Mouse (Mus musculus) C2C12 (cell line): Measurements from ENCODE around the gene Prrxl1. TPM values are rescaled to one million over a fixed set of nuclear protein-coding genes. Genes with fewer than 3 reads are reported as not detected.

ENCODE experiments used
- polyA plus RNA-seq: library from polyadenylated mRNA; unstranded; fragments of >200 nt; fragmentation: generic; extraction: Trizol; gene quantifications from one replicate; pipeline ENCODE4 v1.2.1, GENCODE M21; 2012; ENCODE audit warnings: missing spikeins

Prrxl1 gene
- polyA plus RNA-seq, 1 experiment: not detected

Other genes with a start within 250 kb of the Prrxl1 start
- gene 1700024G13Rik, start 211.0 kb upstream of the Prrxl1 start, polyA plus RNA-seq: not detected
- gene Slc18a3, start 134.6 kb upstream of the Prrxl1 start, polyA plus RNA-seq: not detected
- not detected for gene Chat, start 133.4 kb upstream of the Prrxl1 start, polyA plus RNA-seq
- gene Ercc6, start 85.9 kb upstream of the Prrxl1 start, polyA plus RNA-seq: 3.0 TPM
- 0.15 TPM for gene 3425401B19Rik, start 85.9 kb downstream of the Prrxl1 start, polyA plus RNA-seq
- 0.05 TPM for gene Tmem273, start 186.6 kb downstream of the Prrxl1 start, polyA plus RNA-seq
- not detected for gene Fam170b, start 234.6 kb downstream of the Prrxl1 start, polyA plus RNA-seq